Mouse (Mus musculus) CH12F3 (cell line): ENCODE measurements around the gene Polr3c.
"Not testable (repeated sequence)": the region's sequence is repeated elsewhere in the genome, so short reads cannot be mapped to it uniquely, and the experiment has no call there.

Experiments used
- in situ Hi-C: fragments of 300-500 bp; cut with MboI; formaldehyde crosslinking; loops from 2 replicates; pipeline ENCODE4 v1.14.3; 2020; ENCODE audit warnings: low sequenced_read_pairs

The Polr3c gene

GRCm38 (mm10) chr3:96678456-96678855 is 49.0 kb downstream of the Polr3c start:
- in situ Hi-C loops, result no loop called here

- in situ Hi-C loops, result no loop called here
Measured at GRCm38 (mm10) chr3:96675690-96676089, 51.7 kb downstream of the Polr3c start.

- in situ Hi-C loops, result no loop called here
Measured at GRCm38 (mm10) chr3:96675171-96675570, 52.3 kb downstream of the Polr3c start.

- in situ Hi-C loops, result no loop called here
Measured at GRCm38 (mm10) chr3:96674442-96674841, 53.0 kb downstream of the Polr3c start.

- in situ Hi-C loops, result no loop called here
Measured at GRCm38 (mm10) chr3:96673514-96673913, 53.9 kb downstream of the Polr3c start.

GRCm38 (mm10) chr3:96671519-96671918 is 55.9 kb downstream of the Polr3c start:
- in situ Hi-C loops, result no loop called here

- in situ Hi-C loops, result no loop called here
Measured at GRCm38 (mm10) chr3:96669727-96670468, 57.5 kb downstream of the Polr3c start, which contains the start of gene Ankrd35. TSS of gene Ankrd35 (plus strand) at chr3:96670131.

- in situ Hi-C loops, result no loop called here
Measured at GRCm38 (mm10) chr3:96668424-96669067, 58.9 kb downstream of the Polr3c start.

- in situ Hi-C loops, result no loop called here
Measured at GRCm38 (mm10) chr3:96667316-96667715, 60.1 kb downstream of the Polr3c start.

- in situ Hi-C loops, result no loop called here
Measured at GRCm38 (mm10) chr3:96666916-96667315, 60.5 kb downstream of the Polr3c start.

GRCm38 (mm10) chr3:96665732-96666363 is 61.6 kb downstream of the Polr3c start:
- in situ Hi-C loops, result not testable (repeated sequence)

GRCm38 (mm10) chr3:96663432-96664239 is 63.8 kb downstream of the Polr3c start:
- in situ Hi-C loops, result no loop called here

GRCm38 (mm10) chr3:96662731-96663316 is 64.6 kb downstream of the Polr3c start:
- in situ Hi-C loops, result no loop called here
